Mouse (Mus musculus): ENCODE results near the gene Celf1. TPM values are rescaled to one million over a fixed set of nuclear protein-coding genes. Genes with fewer than 3 reads are reported as not detected.

Celf1 gene
- polyA plus RNA-seq, 1 experiment from 2014 or later, result 48.5 TPM

- Histone ChIP-seq H3K4me2 (ENCODE audit: low read depth, low read length) (peak overlapping the region; percentile 90), H3K27me3 (replicated peaks; ENCODE audit: control insufficient read depth, insufficient read depth, low read length) (no peaks in the 10 kb centered on the region), H3K9me3 (ENCODE audit: control insufficient read depth, low read length) (no peaks in the 10 kb centered on the region), H3K4me3 (ENCODE audit: low read depth, low read length) (peak overlapping the region; percentile 70), H3K36me3 (ENCODE audit: control insufficient read depth, insufficient read depth, low read length) (peaks cover 32% of the 10 kb centered on the region), H3K9ac (ENCODE audit: low read depth, low read length) (peak overlapping the region; percentile 78), H3K27ac (replicated peaks; ENCODE audit: low read depth, low read length) (no peak overlapping the region; the same call in 1 of the 2 replicates), H3K4me1 (ENCODE audit: control insufficient read depth, insufficient read depth, low read length) (peaks cover 18% of the 10 kb centered on the region)
- ATAC-seq (ENCODE audit: low read depth), result no peak
- 60% methylated on average over 11 of the region's 13 CpGs for WGBS
- DNase-seq (ENCODE audit: low spot score), result no peak
Measured at GRCm38 (mm10) chr2:91068162-91068871, 128.1 kb downstream of the Celf1 start.

GRCm38 (mm10) chr2:91068872-91069165, 128.6 kb downstream of the Celf1 start:
- ATAC-seq (ENCODE audit: low read depth), result no peak
- peak overlapping the region; percentile 70 for H3K4me3 ChIP-seq (ENCODE audit: low read depth, low read length)

More at GRCm38 (mm10) chr2:91068872-91069165, 128.6 kb downstream of the Celf1 start:
- Histone ChIP-seq H3K9ac (ENCODE audit: low read depth, low read length) (peak overlapping the region; percentile 78), H3K4me2 (ENCODE audit: low read depth, low read length) (peak overlapping the region; percentile 90), H3K27me3 (replicated peaks; ENCODE audit: control insufficient read depth, insufficient read depth, low read length) (no peaks in the 10 kb centered on the region), H3K4me1 (ENCODE audit: control insufficient read depth, insufficient read depth, low read length) (peaks cover 18% of the 10 kb centered on the region), H3K9me3 (ENCODE audit: control insufficient read depth, low read length) (no peaks in the 10 kb centered on the region), H3K27ac (replicated peaks; ENCODE audit: low read depth, low read length) (peak overlapping the region; percentile 84; the same call in 1 of the 2 replicates), H3K36me3 (ENCODE audit: control insufficient read depth, insufficient read depth, low read length) (peaks cover 27% of the 10 kb centered on the region)
- WGBS, result 30% methylated on average over 6 of the region's 6 CpGs
- peak; percentile 23 for DNase-seq (ENCODE audit: low spot score)

Other genes starting within 250 kb of the Celf1 start
- gene Fnbp4, start 195.0 kb upstream of the Celf1 start, polyA plus RNA-seq (2014; fragmentation: Nextera tagmentation; extraction: Ambion mirVana), result 60.9 and 71.9 TPM in 2 replicates
- gene Agbl2, start 157.7 kb upstream of the Celf1 start, polyA plus RNA-seq (2014; fragmentation: Nextera tagmentation; extraction: Ambion mirVana), result 1.7 and 2.8 TPM in 2 replicates
- 207 and 210 TPM in 2 replicates for gene Mtch2, start 93.2 kb upstream of the Celf1 start, polyA plus RNA-seq (2014; fragmentation: Nextera tagmentation; extraction: Ambion mirVana)
- 19.9 and 22.8 TPM in 2 replicates for gene C1qtnf4, start 54.5 kb upstream of the Celf1 start, polyA plus RNA-seq (2014; fragmentation: Nextera tagmentation; extraction: Ambion mirVana)
- gene Kbtbd4, start 35.6 kb upstream of the Celf1 start, polyA plus RNA-seq (2014; fragmentation: Nextera tagmentation; extraction: Ambion mirVana), result 25.8 and 31.0 TPM in 2 replicates
- gene Ndufs3, start 35.6 kb upstream of the Celf1 start, polyA plus RNA-seq (2014; fragmentation: Nextera tagmentation; extraction: Ambion mirVana), result 203 and 206 TPM in 2 replicates
- 35.4 and 40.5 TPM in 2 replicates for gene Rapsn, start 95.2 kb downstream of the Celf1 start, polyA plus RNA-seq (2014; fragmentation: Nextera tagmentation; extraction: Ambion mirVana)
- gene Psmc3, start 113.6 kb downstream of the Celf1 start, polyA plus RNA-seq (2014; fragmentation: Nextera tagmentation; extraction: Ambion mirVana), result 309 and 320 TPM in 2 replicates
- gene Slc39a13, start 130.0 kb downstream of the Celf1 start, polyA plus RNA-seq (2014; fragmentation: Nextera tagmentation; extraction: Ambion mirVana), result 62.1 and 64.8 TPM in 2 replicates
- gene Spi1, start 142.0 kb downstream of the Celf1 start, polyA plus RNA-seq (2014; fragmentation: Nextera tagmentation; extraction: Ambion mirVana), result 10.2 and 10.6 TPM in 2 replicates
- 0.30 and 0.79 TPM in 2 replicates for gene Mybpc3, start 177.8 kb downstream of the Celf1 start, polyA plus RNA-seq (2014; fragmentation: Nextera tagmentation; extraction: Ambion mirVana)
- 7.9 and 8.6 TPM in 2 replicates for gene Madd, start 243.5 kb downstream of the Celf1 start, polyA plus RNA-seq (2014; fragmentation: Nextera tagmentation; extraction: Ambion mirVana)

All from embryonic facial prominence, embryonic 14.5 days (tissue).